Mouse (Mus musculus): Measurements from ENCODE around the gene Hist1h4j. TPM values are rescaled to one million over a fixed set of nuclear protein-coding genes. Genes with fewer than 3 reads are reported as not detected.
A peak's percentile ranks its signal among the peaks of the same experiment; 100 is the strongest.
"Not testable (repeated sequence)": the region's sequence is repeated elsewhere in the genome, so short reads cannot be mapped to it uniquely, and the experiment has no call there.

Hist1h4j gene
- polyA plus RNA-seq, 1 experiment from 2014 or later: 0.91 TPM

DNA sequence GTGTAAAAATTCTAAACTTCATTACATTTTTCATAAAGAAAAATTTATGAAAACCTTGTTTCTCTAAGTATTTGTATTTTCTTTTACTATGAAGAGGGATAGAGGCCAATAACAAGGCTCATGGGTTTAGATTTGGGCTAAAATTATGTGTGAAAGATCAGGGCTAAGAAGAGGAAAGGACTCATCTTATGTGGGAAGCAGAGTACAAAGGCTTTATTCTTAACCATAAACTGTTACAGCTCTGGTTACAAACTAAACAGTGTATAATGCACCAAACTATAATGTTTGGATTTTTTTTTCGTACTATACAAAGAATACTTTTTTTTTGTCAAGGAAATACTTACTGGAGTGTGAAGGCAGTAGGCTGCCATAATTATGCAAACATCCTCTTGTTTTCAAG is 20.8 kb downstream of the Hist1h4j start:
- H3K9ac ChIP-seq: no peak overlapping the region
- 49% methylated on average over 1 of the region's 1 CpGs for WGBS
- no peaks in the 10 kb centered on the region for H3K27me3 ChIP-seq
- ATAC-seq (replicated peaks; ENCODE audit: low FRiP score): no peak
- no peaks in the 10 kb centered on the region for H3K9me3 ChIP-seq (replicated peaks)
- no peak overlapping the region for H3K27ac ChIP-seq
- H3K36me3 ChIP-seq: no peaks in the 10 kb centered on the region
- peak overlapping the region; percentile 44 for H3K4me2 ChIP-seq
- peaks cover 13% of the 10 kb centered on the region; the same call in 1 of the 2 replicates for H3K4me1 ChIP-seq
- H3K4me3 ChIP-seq (replicated peaks): no peak overlapping the region; the same call in 1 of the 2 replicates

DNA sequence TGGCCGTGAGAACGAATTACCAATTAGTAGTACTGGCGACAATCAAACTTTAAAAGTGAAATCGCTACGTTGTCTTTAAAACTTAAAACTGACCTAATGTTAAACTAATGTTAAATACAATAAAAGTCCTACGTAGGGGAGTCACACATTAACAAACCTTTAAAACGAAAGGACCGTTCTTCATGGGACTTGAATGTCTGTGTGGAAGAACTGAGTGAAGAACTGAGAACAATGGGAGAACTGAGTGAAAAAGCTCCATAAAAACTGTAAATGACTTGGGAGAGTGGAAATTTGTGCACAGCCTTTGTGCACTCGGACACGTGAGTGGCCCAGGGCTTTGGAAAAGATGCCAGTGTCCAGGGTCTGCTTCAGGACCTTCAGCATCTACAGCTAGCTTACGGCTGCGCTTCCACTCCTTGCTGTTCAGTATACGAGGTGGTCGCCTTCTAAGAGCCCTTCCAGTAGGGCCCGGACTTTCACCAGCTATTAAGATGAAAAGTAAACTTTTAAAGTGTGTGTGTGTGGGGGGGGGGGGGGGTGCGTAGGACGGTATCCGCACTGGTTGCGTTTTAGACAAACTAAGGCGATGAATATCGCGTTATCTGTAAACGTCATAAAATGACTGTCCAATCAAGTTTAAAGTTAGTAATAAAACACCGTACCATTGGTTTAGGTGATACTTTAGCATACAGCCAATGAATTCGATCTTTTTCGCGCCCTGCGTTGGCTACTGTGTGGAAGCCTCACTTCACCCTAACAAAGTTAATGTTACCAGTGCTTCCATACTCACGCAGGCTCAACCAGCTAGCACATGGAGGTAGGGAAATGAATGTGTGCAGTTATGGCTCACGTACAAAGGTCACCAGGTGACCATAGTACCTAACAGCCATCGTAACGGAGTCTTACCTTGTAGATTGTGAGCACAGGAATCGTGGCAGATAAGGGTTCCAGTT is 44.2 kb downstream of the Hist1h4j start:
- peak overlapping the region; percentile 85 for H3K9ac ChIP-seq
- H3K27me3 ChIP-seq: no peaks in the 10 kb centered on the region
- H3K4me1 ChIP-seq: peaks cover 24% of the 10 kb centered on the region
- H3K27ac ChIP-seq: peak overlapping the region; percentile 98
- peak overlapping the region; percentile 74 for H3K4me2 ChIP-seq
- 4% methylated on average over 33 of the region's 33 CpGs for WGBS
- peak overlapping the region; percentile 52 for H3K4me3 ChIP-seq (replicated peaks)
- H3K36me3 ChIP-seq: no peaks in the 10 kb centered on the region
- H3K9me3 ChIP-seq (replicated peaks): no peaks in the 10 kb centered on the region
- peak; percentile 83 for ATAC-seq (replicated peaks; ENCODE audit: low FRiP score)

DNA sequence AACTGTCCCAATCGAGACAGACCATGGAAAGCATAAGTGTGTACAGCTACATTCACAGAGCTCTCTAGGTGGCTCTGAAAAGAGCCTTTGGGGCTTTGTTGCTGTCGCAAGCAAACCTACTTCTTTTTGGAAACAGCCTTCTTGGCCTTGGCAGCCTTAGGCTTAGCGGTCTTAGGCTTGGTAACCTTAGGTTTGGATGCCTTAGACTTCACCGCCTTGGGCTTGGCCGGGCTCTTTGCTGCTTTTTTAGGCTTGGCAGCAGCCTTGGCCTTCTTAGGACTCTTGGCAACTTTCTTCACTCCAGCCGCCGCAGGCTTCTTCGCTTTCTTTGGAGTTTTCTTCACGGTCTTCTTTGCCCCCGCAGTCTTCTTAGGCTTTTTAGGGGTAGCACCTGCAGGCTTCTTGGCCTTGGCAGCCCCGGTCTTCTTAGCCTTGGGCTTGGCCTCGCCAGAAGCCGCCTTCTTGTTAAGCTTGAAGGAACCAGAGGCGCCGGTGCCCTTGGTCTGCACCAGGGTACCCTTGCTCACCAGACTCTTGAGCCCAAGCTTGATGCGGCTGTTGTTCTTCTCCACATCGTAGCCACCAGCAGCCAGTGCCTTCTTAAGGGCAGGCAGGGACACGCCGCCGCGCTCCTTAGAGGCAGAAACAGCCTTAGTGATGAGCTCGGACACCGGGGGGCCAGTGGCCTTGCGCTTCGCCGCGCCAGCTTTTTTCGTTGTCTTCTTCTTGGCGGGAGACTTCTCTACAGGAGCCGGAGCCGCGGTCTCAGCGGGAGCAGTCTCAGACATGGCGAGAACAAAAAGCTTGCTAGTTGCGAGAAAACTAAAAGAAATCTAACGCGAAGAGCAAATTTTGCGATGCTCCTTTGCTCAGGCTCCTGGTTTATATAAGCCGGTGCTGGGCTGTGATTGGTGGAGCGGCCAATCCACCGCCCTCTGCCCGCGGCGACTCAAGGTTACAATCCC is 45.2 kb downstream of the Hist1h4j start, which contains the start of gene Hist1h1b:
Gene Hist1h1b (minus strand): TSS at position 859 of the 965 bp plus-strand sequence.
- H3K4me2 ChIP-seq: peak within 1 kb of the TSS; percentile 74
- peaks cover 29% of the 10 kb centered on the region for H3K4me1 ChIP-seq
- H3K9ac ChIP-seq: peak within 1 kb of the TSS; percentile 85
- peak within 1 kb of the TSS; percentile 52 for H3K4me3 ChIP-seq (replicated peaks)
- H3K27me3 ChIP-seq: no peaks in the 10 kb centered on the region
- under 1% methylated on average over 44 of the region's 44 CpGs for WGBS
- H3K36me3 ChIP-seq: no peaks in the 10 kb centered on the region
- peak; percentile 62 for ATAC-seq (replicated peaks; ENCODE audit: low FRiP score)
- H3K9me3 ChIP-seq (replicated peaks): no peaks in the 10 kb centered on the region
- H3K27ac ChIP-seq: peak within 1 kb of the TSS; percentile 98

DNA sequence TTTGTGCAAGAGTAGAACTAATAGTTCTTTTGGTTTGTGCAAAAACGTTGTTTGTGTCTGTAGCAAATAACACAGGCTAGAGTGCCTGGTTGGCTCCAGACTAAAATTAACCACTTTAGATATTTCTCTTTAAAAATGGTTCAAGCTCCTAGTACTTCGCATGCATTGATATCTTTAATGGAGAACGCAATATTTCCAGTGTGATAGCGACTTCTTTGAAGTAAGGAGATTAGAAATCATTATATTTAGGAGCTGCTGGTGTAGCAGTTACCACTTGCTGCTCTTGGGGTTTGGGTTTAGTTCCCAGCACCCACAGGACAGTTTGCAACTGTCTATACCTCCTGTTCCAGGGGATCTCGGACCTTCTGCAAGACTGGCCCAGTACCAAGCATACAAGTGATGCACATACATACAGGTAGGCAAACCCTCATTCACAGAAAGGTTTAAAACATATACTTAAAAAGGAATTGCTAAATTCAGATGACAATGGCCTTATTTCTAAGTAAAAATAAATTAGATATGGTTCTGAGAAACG is 46.2 kb downstream of the Hist1h4j start:
- Histone ChIP-seq H3K9me3 (replicated peaks) (no peaks in the 10 kb centered on the region), H3K27ac (peak overlapping the region; percentile 98), H3K36me3 (no peaks in the 10 kb centered on the region), H3K4me3 (replicated peaks) (peak overlapping the region; percentile 52), H3K4me2 (peak overlapping the region; percentile 74), H3K9ac (no peak overlapping the region), H3K4me1 (peaks cover 36% of the 10 kb centered on the region), H3K27me3 (no peaks in the 10 kb centered on the region)
- ATAC-seq (replicated peaks; ENCODE audit: low FRiP score): no peak
- 43% methylated on average over 6 of the region's 6 CpGs for WGBS

DNA sequence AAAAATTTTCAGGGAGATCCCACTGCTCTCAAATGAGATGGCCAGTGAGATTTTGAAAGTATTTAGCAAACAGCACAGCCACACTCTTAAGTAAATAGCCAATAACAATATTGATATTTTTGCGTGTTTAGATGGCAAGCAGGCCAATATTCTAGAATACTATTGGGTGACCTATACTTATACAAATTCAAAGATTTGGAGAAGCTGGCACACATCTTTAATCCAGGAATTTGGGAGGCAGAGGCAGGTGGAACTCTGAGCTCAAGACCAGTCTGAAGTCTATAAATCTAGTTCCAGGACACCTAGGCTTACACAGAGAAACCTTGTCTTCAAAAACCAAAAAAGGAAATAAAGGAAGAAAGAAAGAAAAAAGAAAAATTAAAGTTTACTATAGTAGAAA is 46.8 kb downstream of the Hist1h4j start:
- H3K4me2 ChIP-seq: no peak overlapping the region
- no peaks in the 10 kb centered on the region for H3K36me3 ChIP-seq
- H3K9ac ChIP-seq: no peak overlapping the region
- no peaks in the 10 kb centered on the region for H3K9me3 ChIP-seq (replicated peaks)
- ATAC-seq (replicated peaks; ENCODE audit: low FRiP score): no peak
- H3K27ac ChIP-seq: peak overlapping the region; percentile 45; the same call in 1 of the 2 replicates
- H3K4me3 ChIP-seq (replicated peaks): no peak overlapping the region
- 96% methylated on average over 1 of the region's 1 CpGs for WGBS
- no peaks in the 10 kb centered on the region for H3K27me3 ChIP-seq
- peaks cover 38% of the 10 kb centered on the region for H3K4me1 ChIP-seq

DNA sequence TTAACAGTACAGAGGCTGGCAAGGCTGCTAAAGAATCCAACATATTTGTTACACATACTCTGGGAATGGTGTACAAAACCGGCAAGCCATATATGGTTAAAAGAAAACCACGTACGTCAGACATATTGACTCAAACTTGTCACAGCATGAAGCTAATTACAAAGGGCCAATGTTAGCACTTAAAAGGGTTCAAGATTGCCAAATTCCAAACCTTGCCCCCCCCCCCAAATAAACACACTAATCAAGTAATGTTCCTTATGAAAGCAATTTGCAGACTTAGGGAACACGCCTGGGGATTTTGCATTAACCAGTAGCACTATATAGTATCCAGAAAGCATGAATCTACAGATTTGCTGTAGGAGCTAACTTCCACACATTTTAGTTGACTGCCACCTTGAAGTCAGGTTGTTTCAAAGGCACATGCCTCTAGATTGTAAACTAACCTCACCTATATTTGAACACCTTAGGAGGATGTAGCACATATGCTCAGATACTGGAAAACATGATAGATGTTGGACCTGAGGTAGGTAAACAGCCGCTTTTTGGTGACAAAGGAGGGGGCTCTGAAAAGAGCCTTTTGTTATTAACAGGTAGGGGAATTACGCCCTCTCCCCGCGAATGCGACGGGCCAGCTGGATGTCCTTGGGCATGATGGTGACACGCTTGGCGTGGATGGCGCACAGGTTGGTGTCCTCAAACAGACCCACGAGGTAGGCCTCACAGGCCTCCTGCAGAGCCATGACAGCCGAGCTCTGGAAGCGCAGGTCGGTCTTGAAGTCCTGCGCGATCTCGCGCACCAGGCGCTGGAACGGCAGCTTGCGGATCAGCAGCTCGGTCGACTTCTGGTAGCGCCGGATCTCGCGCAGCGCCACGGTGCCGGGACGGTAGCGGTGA is 47.7 kb downstream of the Hist1h4j start:
- not testable (repeated sequence) for H3K36me3 ChIP-seq; H3K27me3 ChIP-seq; ATAC-seq (replicated peaks; ENCODE audit: low FRiP score); H3K9me3 ChIP-seq (replicated peaks)
- peak overlapping the region; percentile 49 for H3K4me3 ChIP-seq (replicated peaks)
- H3K27ac ChIP-seq: peak overlapping the region; percentile 96
- peak overlapping the region; percentile 73 for H3K4me2 ChIP-seq
- H3K9ac ChIP-seq: peak overlapping the region; percentile 63
- WGBS: under 1% methylated on average over 21 of the region's 35 CpGs
- peaks cover 38% of the 10 kb centered on the region for H3K4me1 ChIP-seq

DNA sequence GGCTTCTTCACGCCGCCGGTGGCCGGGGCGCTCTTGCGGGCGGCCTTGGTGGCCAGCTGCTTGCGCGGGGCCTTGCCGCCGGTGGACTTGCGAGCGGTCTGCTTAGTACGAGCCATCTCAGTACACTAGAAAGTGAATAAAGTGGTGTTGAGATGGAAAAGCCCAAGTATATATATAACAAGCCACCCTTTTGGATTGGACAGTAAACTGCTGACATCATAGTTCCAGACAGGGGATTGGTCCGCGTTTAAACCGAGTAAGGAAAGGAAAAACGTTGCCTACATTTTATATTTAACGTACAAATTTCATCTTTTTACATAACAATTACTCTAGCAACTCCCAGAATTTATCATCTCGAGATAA is 48.4 kb downstream of the Hist1h4j start, which contains the start of gene Hist1h3i:
Gene Hist1h3i (minus strand): TSS at position 116 of the 363 bp plus-strand sequence.
- peak within 1 kb of the TSS; percentile 49 for H3K4me3 ChIP-seq (replicated peaks)
- H3K4me2 ChIP-seq: peak within 1 kb of the TSS; percentile 73
- no peaks in the 10 kb centered on the region for H3K9me3 ChIP-seq (replicated peaks)
- H3K36me3 ChIP-seq: no peaks in the 10 kb centered on the region
- peaks cover 39% of the 10 kb centered on the region for H3K4me1 ChIP-seq
- H3K27ac ChIP-seq: peak within 1 kb of the TSS; percentile 96
- ATAC-seq (replicated peaks; ENCODE audit: low FRiP score): peak; percentile 73
- WGBS: under 1% methylated on average over 15 of the region's 20 CpGs
- H3K9ac ChIP-seq: peak within 1 kb of the TSS; percentile 63
- no peaks in the 10 kb centered on the region for H3K27me3 ChIP-seq

DNA sequence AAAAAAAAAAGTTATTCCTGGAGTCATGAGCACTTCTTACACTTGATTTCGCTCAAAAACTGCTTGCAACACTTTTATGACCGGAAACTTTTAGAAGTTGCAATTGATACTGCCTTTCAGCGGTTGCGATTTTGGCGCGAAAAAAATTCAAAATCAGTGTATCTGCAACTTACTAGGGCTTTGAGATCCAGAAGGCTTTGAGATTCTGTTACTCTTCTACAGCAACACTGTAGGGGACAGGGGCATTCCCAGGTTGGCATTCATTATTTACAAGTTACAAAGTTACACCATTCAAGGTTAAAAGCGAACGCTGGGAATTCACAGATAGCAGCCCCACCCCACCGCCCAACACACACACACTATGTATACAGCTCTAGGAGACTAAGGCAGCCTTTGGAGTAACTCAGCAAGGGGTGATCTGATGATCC is 48.9 kb downstream of the Hist1h4j start:
- Histone ChIP-seq H3K4me1 (peaks cover 39% of the 10 kb centered on the region), H3K4me3 (replicated peaks) (peak overlapping the region; percentile 49), H3K27me3 (no peaks in the 10 kb centered on the region), H3K9me3 (replicated peaks) (no peaks in the 10 kb centered on the region), H3K27ac (peak overlapping the region; percentile 96), H3K4me2 (peak overlapping the region; percentile 73), H3K36me3 (no peaks in the 10 kb centered on the region), H3K9ac (peak overlapping the region; percentile 41)
- no peak for ATAC-seq (replicated peaks; ENCODE audit: low FRiP score)
- under 1% methylated on average over 9 of the region's 9 CpGs for WGBS

DNA sequence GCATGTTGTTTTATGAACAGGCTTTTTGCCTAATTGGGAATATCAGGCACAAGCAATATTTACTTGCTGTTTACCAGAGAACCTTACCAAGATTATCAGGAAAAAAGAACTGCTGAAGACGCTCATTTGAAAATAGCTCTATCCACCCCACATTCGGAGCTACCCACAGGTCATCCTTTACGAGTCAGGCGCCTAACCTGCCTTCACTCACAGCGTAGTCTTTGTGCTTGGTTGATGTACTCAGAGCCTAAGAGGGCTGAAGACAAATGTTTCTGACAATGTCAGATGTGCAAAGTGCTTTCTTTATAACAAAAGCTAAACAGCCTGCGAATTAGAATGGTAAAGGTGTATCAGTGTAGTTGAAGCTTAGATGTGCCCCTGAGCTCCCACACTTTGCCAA is 49.4 kb downstream of the Hist1h4j start:
- peaks cover 39% of the 10 kb centered on the region for H3K4me1 ChIP-seq
- H3K4me3 ChIP-seq (replicated peaks): peak overlapping the region; percentile 49
- H3K4me2 ChIP-seq: peak overlapping the region; percentile 73
- H3K36me3 ChIP-seq: no peaks in the 10 kb centered on the region
- H3K27ac ChIP-seq: peak overlapping the region; percentile 96
- no peak for ATAC-seq (replicated peaks; ENCODE audit: low FRiP score)
- no peaks in the 10 kb centered on the region for H3K27me3 ChIP-seq
- 25% methylated on average over 6 of the region's 6 CpGs for WGBS
- H3K9ac ChIP-seq: peak overlapping the region; percentile 41
- H3K9me3 ChIP-seq (replicated peaks): no peaks in the 10 kb centered on the region
